Mouse (Mus musculus) MEL (cell line): ENCODE measurements around the gene Mrpl42. TPM values are rescaled to one million over a fixed set of nuclear protein-coding genes. Genes with fewer than 3 reads are reported as not detected.

Experiments used
- DNase-seq: peaks from one replicate; pipeline ENCODE4 v3.0.0; 2011; ENCODE audit warnings: low read depth, low spot score
- H3K27ac ChIP-seq: 2 replicates; pipeline ENCODE4 v1.5.1; 2012; ENCODE audit warnings: low read depth, mild to moderate bottlenecking, control low read depth, low read length, moderate library complexity; ENCODE audit not compliant: control insufficient read depth
- H3K27me3 ChIP-seq, 2 experiments: fragments of 150-350 bp in 1 of 2; sonication (generic) in 1 of 2; 2 replicates each; pipeline ENCODE4 v1.6.1; 2012; ENCODE audit warnings: low read length in 2 of 2, mild to moderate bottlenecking in 2 of 2, improper control_type of control experiment in 1 of 2, moderate library complexity in 1 of 2; ENCODE audit not compliant: insufficient read depth in 2 of 2, control insufficient read depth in 1 of 2
- H3K36me3 ChIP-seq, 2 experiments: 2 replicates each; pipeline ENCODE4 v1.6.1; 2012 to 2014; ENCODE audit warnings: low read length in 2 of 2, improper control_type of control experiment in 1 of 2, inconsistent platforms in 1 of 2, mild to moderate bottlenecking in 1 of 2; ENCODE audit not compliant: insufficient read depth in 2 of 2, control insufficient read depth in 1 of 2
- H3K4me1 ChIP-seq, 2 experiments: fragments of 150-350 bp in 1 of 2; sonication (generic) in 1 of 2; 2 replicates each; pipeline ENCODE4 v1.6.1; 2012; ENCODE audit warnings: low read length in 2 of 2, improper control_type of control experiment in 1 of 2, mild to moderate bottlenecking in 1 of 2; ENCODE audit not compliant: insufficient read depth in 2 of 2, control insufficient read depth in 1 of 2
- H3K4me3 ChIP-seq, 2 experiments: fragments of 150-350 bp in 1 of 2; sonication (generic) in 1 of 2; 2 replicates each; pipeline ENCODE4 v1.5.1; 2012; ENCODE audit warnings: low read depth in 2 of 2, low read length in 2 of 2, mild to moderate bottlenecking in 2 of 2, moderate library complexity in 2 of 2, control low read depth in 1 of 2, improper control_type of control experiment in 1 of 2; ENCODE audit not compliant: control insufficient read depth in 1 of 2, insufficient read depth in 1 of 2
- H3K79me2 ChIP-seq: 2 replicates; pipeline ENCODE4 v1.6.1; 2012; ENCODE audit warnings: mild to moderate bottlenecking, low read length, moderate library complexity; ENCODE audit not compliant: control insufficient read depth, poor library complexity, insufficient read depth
- H3K9ac ChIP-seq: 2 replicates; pipeline ENCODE4 v1.6.1; 2012; ENCODE audit warnings: low read depth, mild to moderate bottlenecking, control low read depth, low read length, moderate library complexity; ENCODE audit not compliant: control insufficient read depth, poor library complexity, severe bottlenecking
- H3K9me3 ChIP-seq: fragments of 150-350 bp; sonication (generic); replicated peaks from 2 replicates; pipeline ENCODE4 v1.6.1; 2012; ENCODE audit warnings: mild to moderate bottlenecking, low read length, improper control_type of control experiment, moderate library complexity; ENCODE audit not compliant: insufficient read depth
- CTCF ChIP-seq, 3 experiments: IDR thresholded peaks in 2 of 3; conservative IDR thresholded peaks in 1 of 3; 2 replicates each; pipeline ENCODE4 v1.5.1; 2011 to 2012; ENCODE audit warnings: low read length in 3 of 3, low read depth in 2 of 3, mild to moderate bottlenecking in 2 of 3, improper control_type of control experiment in 1 of 3, inconsistent platforms in 1 of 3, mixed read lengths in 1 of 3, moderate library complexity in 1 of 3; ENCODE audit not compliant: control insufficient read depth in 1 of 3, insufficient read depth in 1 of 3, poor library complexity in 1 of 3, severe bottlenecking in 1 of 3
- E2F4 ChIP-seq: IDR thresholded peaks from 2 replicates; pipeline ENCODE4 v1.6.1; 2011; ENCODE audit warnings: low read depth, low read length, improper control_type of control experiment, borderline replicate concordance
- GATA1 ChIP-seq: IDR thresholded peaks from 2 replicates; pipeline ENCODE4 v1.6.1; 2011; ENCODE audit warnings: low read depth, low read length, improper control_type of control experiment
- JUND ChIP-seq: IDR thresholded peaks from 2 replicates; pipeline ENCODE4 v1.6.1; 2011; ENCODE audit warnings: low read depth, mild to moderate bottlenecking, improper control_type of control experiment, low read length
- KAT2A ChIP-seq: conservative IDR thresholded peaks from 2 replicates; pipeline ENCODE4 v1.6.1; 2012; ENCODE audit warnings: low read depth, low read length, improper control_type of control experiment, inconsistent platforms
- MAX ChIP-seq: IDR thresholded peaks from 2 replicates; pipeline ENCODE4 v1.6.1; 2011; ENCODE audit warnings: low read length, improper control_type of control experiment
- MAZ ChIP-seq: IDR thresholded peaks from 2 replicates; pipeline ENCODE4 v1.6.1; 2012; ENCODE audit warnings: low read depth, mild to moderate bottlenecking, inconsistent platforms, low read length, improper control_type of control experiment
- POLR2A ChIP-seq, 2 experiments: IDR thresholded peaks; 2 replicates each; pipeline ENCODE4 v1.6.1; 2011 to 2012; ENCODE audit warnings: low read length in 2 of 2, mild to moderate bottlenecking in 2 of 2, control low read depth in 1 of 2, improper control_type of control experiment in 1 of 2, low read depth in 1 of 2, moderate library complexity in 1 of 2; ENCODE audit not compliant: control insufficient read depth in 1 of 2, insufficient read depth in 1 of 2, poor library complexity in 1 of 2
- POLR2AphosphoS5 ChIP-seq: IDR thresholded peaks from 2 replicates; pipeline ENCODE4 v1.6.1; 2012; ENCODE audit warnings: low read depth, borderline replicate concordance, mild to moderate bottlenecking, inconsistent platforms, low read length, moderate library complexity, mixed read lengths
- RAD21 ChIP-seq: IDR thresholded peaks from 2 replicates; pipeline ENCODE4 v1.6.1; 2011; ENCODE audit warnings: mild to moderate bottlenecking, low read depth, low read length, improper control_type of control experiment
- RCOR1 ChIP-seq: IDR thresholded peaks from 2 replicates; pipeline ENCODE4 v1.6.1; 2012; ENCODE audit warnings: low read depth, mild to moderate bottlenecking, inconsistent platforms, low read length, improper control_type of control experiment
- SIN3A ChIP-seq: IDR thresholded peaks from 2 replicates; pipeline ENCODE4 v1.6.1; 2012; ENCODE audit warnings: low read length, improper control_type of control experiment, inconsistent platforms
- SMC3 ChIP-seq: IDR thresholded peaks from 2 replicates; pipeline ENCODE4 v1.6.1; 2011; ENCODE audit warnings: low read depth, low read length, improper control_type of control experiment
- TCF12 ChIP-seq: IDR thresholded peaks from 2 replicates; pipeline ENCODE4 v1.6.1; 2014; ENCODE audit warnings: low read depth, mild to moderate bottlenecking, inconsistent platforms, low read length, improper control_type of control experiment, moderate library complexity
- UBTF ChIP-seq: IDR thresholded peaks from 2 replicates; pipeline ENCODE4 v1.6.1; 2012; ENCODE audit warnings: low read depth, mild to moderate bottlenecking, inconsistent platforms, low read length, improper control_type of control experiment, moderate library complexity, borderline replicate concordance; ENCODE audit not compliant: insufficient read depth
- USF1 ChIP-seq: IDR thresholded peaks from 2 replicates; pipeline ENCODE4 v1.6.1; 2014; ENCODE audit warnings: low read depth, mild to moderate bottlenecking, inconsistent platforms, low read length, improper control_type of control experiment, moderate library complexity
- USF2 ChIP-seq, 2 experiments: IDR thresholded peaks; 2 replicates each; pipeline ENCODE4 v1.6.1; 2011 to 2012; ENCODE audit warnings: improper control_type of control experiment in 2 of 2, low read length in 2 of 2, borderline replicate concordance in 1 of 2, inconsistent platforms in 1 of 2, low read depth in 1 of 2, mild to moderate bottlenecking in 1 of 2; ENCODE audit not compliant: insufficient read depth in 1 of 2
- ZKSCAN1 ChIP-seq: IDR thresholded peaks from 2 replicates; pipeline ENCODE4 v1.6.1; 2012; ENCODE audit warnings: low read depth, mild to moderate bottlenecking, inconsistent platforms, low read length, improper control_type of control experiment, moderate library complexity
- ZMIZ1 ChIP-seq: IDR thresholded peaks from 2 replicates; pipeline ENCODE4 v1.6.1; 2012; ENCODE audit warnings: low read depth, mild to moderate bottlenecking, inconsistent platforms, low read length, improper control_type of control experiment, moderate library complexity
- ZNF384 ChIP-seq: IDR thresholded peaks from 2 replicates; pipeline ENCODE4 v1.6.1; 2012; ENCODE audit warnings: low read depth, mild to moderate bottlenecking, inconsistent platforms, low read length, improper control_type of control experiment
- polyA plus RNA-seq, 2 experiments: library from polyadenylated mRNA; stranded (reverse) in 1 of 2; unstranded in 1 of 2; fragments of >175 nt in 1 of 2; fragments of >200 nt in 1 of 2; gene quantifications; 2 replicates each; pipeline versions ENCODE4 v1.2.1 to v1.2.4; 2012; ENCODE audit warnings: low replicate concordance in 2 of 2, low read depth in 1 of 2; ENCODE audit not compliant: insufficient read length in 2 of 2, insufficient read depth in 1 of 2, missing spikeins in 1 of 2
- total RNA-seq: library from RNA; depleted of rRNA; stranded (reverse); fragments of 300-350 nt; gene quantifications from 2 replicates; pipeline ENCODE4 v1.2.3, GENCODE M21; 2012

The Mrpl42 gene
- total and polyA plus RNA-seq, 3 experiments: 187 to 1,026 (median 298) TPM

- Histone ChIP-seq H3K27me3 (no peaks in the 10 kb centered on the region), H3K36me3 (peaks cover 0 to 14% of the 10 kb centered on the region in 2 experiments; a peak in 2 of 4 replicates), H3K9ac (no peak overlapping the region), H3K9me3 (no peaks in the 10 kb centered on the region), H3K4me1 (peaks cover 0 to 23% of the 10 kb centered on the region in 2 experiments; a peak in 3 of 4 replicates), H3K27ac (no peak overlapping the region), H3K4me3 (no peak overlapping the region), H3K79me2 (no peaks in the 10 kb centered on the region)
- TF ChIP-seq TCF12 (no peak), KAT2A (no peak), UBTF (no peak), POLR2A (IDR thresholded peaks at IDR 0.05; ENCODE audit: control insufficient read depth in 1 of 2, insufficient read depth in 1 of 2, low read depth in 1 of 2, low read length in 2 of 2, poor library complexity in 1 of 2) (no peak), E2F4 (no peak), CTCF (IDR thresholded peaks at IDR 0.05 in 2 of 3, conservative IDR thresholded peaks at IDR 0.05 in 1 of 3; ENCODE audit: control insufficient read depth in 1 of 3, insufficient read depth in 1 of 3, low read depth in 2 of 3, low read length in 3 of 3, poor library complexity in 1 of 3, severe bottlenecking in 1 of 3) (no peak), SMC3 (no peak), USF2 (IDR thresholded peaks at IDR 0.05; ENCODE audit: borderline replicate concordance in 1 of 2, insufficient read depth in 1 of 2, low read depth in 1 of 2, low read length in 2 of 2) (no peak), USF1 (no peak), POLR2AphosphoS5 (no peak)
- no peak for DNase-seq
Measured at GRCm38 (mm10) chr10:95461053-95461553, 40.6 kb downstream of the Mrpl42 start.

GRCm38 (mm10) chr10:95458050-95458806 lies 43.5 kb downstream of the Mrpl42 start:
- Histone ChIP-seq H3K9me3 (no peaks in the 10 kb centered on the region), H3K4me1 (peaks cover 0 to 22% of the 10 kb centered on the region in 2 experiments; a peak in 3 of 4 replicates), H3K79me2 (no peaks in the 10 kb centered on the region), H3K27ac (no peak overlapping the region), H3K27me3 (no peaks in the 10 kb centered on the region), H3K9ac (no peak overlapping the region), H3K4me3 (no peak overlapping the region), H3K36me3 (peaks cover 0 to 12% of the 10 kb centered on the region in 2 experiments; a peak in 2 of 4 replicates)
- DNase-seq: peak; percentile 46
- TF ChIP-seq MAZ (no peak), POLR2A (IDR thresholded peaks at IDR 0.05; ENCODE audit: control insufficient read depth in 1 of 2, insufficient read depth in 1 of 2, low read depth in 1 of 2, low read length in 2 of 2, poor library complexity in 1 of 2) (no peak), ZKSCAN1 (no peak), RAD21 (no peak), KAT2A (no peak), RCOR1 (0 out of 2 replicates have a peak, but pooled peaks have one; percentile 10), SIN3A (no peak), ZMIZ1 (no peak), GATA1 (peak; percentile 35; the same call in 1 of the 2 replicates), ZNF384 (peak; percentile 92), MAX (no peak), JUND (no peak), USF1 (no peak)
